Mouse (Mus musculus) urinary bladder, adult 18-20 months (tissue): ENCODE measurements at regions not wholly inside any gene's neighbourhood (a gene's known extent, or its start where the extent isn't known, plus 50 kb on each side); places are given as distances from the start of the nearest gene placed in this dataset.
A peak's percentile ranks its signal among the peaks of the same experiment; 100 is the strongest.
"Not testable (repeated sequence)": the region's sequence is repeated elsewhere in the genome, so short reads cannot be mapped to it uniquely, and the experiment has no call there.

Experiments used
- DNase-seq, 2 experiments: peaks; one replicate each; pipeline ENCODE4 v3.0.0; 2022; ENCODE audit warnings: low spot score in 2 of 2, mixed read lengths in 2 of 2

- peak; percentile 12 to 17 for DNase-seq
Measured at GRCm38 (mm10) chr7:60492028-60492995, 352.3 kb upstream of the Snrpn start.

DNA sequence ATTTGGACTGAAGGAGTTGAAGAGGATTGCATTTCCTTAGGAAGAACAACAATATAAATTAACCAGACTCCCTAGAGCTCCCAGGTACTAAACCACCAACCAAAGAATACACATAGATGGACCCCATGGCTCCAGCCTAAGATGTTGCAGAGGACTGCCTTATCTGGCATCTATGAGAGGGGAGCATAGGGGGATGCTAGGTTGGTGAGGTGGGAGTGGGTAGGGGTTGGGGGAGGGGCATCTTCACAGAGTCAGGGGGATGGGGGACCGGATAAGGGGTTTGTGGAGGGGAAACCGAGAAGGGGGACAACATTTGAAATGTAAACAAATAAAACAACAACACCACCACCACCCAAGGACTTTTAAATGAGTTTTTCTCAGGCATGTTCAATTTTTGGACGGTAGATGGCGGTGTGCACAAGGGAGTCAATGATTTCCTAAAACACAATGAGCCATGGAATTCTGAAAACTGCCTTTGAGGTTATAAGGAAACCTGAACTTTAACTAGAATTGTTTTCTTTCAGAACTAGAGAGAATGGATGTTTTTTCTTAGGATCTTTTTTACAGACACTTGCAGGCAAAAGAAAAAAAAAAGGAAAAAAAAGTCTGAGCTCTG, 347.9 kb upstream of the Snrpn start:
- DNase-seq, result not testable (repeated sequence)

DNA sequence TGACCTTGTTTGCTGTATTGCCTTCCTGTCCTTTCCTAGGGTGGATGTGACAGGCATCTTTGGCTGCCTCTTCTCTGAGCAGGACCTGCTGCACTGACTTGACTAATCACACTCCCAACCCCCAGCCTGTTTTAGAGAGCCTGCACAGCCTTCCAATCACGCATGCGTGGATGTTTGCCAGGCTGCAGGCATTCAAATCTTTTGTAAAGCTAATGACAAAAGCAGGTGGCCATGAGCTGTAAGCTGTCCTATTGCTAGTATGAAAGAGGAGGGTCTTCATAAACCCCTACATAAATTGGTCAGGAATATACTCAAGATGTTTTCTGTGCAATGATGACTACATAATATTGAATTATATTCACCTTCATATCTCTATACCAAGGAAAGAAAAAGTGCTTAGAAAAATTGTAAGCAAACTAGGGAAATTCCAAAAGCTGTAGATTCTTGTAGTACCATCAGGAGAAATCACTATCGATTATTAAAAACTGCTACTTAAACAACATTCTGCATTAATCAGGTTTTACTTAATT, 310.1 kb upstream of the Snrpn start:
- not testable (repeated sequence) for DNase-seq

DNA sequence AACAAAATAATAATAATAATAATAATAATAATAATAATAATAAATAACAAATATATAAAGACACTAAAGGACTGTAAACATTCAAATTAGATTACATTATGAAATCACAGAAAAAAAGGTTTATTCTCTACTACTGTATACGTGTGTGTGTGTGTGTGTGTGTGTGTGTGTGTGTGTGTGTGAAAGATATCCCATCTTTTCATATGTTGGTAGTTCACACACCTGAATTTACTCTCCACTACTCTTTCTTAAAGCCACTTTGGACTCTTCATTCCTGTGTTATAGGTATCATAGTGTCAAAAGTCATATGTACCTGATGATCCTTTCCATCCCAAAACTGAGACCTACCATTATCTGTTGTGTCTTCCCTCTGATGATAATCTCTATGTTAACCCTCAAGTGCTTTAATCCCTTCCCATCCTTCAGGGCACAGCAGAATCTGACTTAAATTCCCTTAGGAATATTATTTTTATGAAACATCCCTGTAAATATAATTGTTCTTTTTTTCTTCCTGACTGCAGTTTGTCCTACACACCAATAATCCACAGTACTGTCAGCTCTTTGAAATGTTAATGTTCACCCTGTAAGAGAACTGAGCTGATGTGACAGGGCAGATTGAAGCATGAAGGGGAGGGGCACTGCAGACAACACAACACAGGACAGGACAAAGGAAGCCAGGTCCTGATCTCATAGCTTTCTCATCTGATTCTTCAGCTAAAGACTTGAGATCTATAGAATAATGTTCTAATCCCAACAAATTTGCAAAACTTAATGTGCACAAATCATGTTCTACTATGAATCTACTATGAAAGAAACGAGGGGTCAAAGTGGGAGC, 309.4 kb upstream of the Snrpn start:
- not testable (repeated sequence) for DNase-seq

DNA sequence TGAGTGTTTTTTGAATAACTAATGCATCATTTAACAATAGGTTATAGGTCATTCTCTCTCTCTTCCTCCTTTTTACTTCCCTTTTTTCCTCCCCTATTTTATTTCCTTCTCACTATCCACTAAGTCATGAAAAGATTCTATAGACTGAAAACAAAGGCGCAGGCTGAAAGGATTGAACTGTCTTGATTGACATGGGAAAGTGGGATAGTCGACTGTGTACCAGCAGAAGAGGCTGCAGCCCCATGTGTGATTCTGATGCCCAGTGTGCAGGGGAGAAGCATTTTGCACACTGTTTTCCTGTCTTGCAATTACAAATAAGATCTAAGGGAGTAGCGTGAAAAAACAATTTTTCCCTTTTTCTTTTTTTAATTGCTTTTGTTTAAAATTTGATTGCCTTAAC, 298.8 kb upstream of the Snrpn start:
- DNase-seq, result no peak

DNA sequence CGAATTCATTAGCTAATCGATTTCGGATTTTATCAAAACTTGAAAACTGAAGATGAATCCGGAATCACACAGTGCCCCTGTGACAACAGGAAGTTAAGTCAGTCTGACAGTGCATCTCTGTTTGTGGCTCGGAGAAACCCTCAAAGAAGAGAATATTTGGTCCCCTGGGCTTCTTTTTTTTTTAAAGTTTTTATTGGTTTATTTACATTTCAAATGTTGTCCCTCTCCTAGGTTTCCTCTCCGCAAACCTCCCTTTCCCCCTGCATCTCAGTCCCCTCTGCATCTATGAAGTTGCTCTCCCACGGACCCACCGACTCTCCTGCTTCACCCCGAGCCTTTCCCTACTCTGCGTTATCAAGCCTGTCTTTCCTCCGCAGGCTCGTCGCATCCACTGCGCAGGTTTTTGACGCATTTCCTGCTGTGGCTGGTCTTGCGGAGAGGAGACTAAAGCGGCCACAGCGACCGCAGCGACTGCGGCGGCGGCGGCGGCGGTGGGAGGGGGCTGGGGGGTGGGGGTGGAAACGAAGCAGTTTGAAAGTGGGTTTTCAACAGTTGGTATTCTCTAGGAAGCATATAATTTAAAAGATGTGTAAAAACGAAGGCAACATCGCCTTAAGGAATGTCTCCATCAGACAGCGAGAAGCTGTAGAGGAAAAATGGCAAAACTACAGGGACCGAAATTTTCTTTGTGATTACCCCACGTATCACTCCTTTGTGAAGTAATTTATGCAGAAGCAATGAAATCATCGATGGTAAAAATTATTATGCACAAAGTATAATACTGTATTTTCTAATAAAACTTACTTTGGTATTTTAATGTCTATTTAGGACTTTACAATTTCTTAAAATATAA, 251.2 kb upstream of the Snrpn start:
- DNase-seq, result peak; percentile 9 to 39

- not testable (repeated sequence) for DNase-seq
Measured at GRCm38 (mm10) chr7:60386957-60387356, 246.9 kb upstream of the Snrpn start.

DNA sequence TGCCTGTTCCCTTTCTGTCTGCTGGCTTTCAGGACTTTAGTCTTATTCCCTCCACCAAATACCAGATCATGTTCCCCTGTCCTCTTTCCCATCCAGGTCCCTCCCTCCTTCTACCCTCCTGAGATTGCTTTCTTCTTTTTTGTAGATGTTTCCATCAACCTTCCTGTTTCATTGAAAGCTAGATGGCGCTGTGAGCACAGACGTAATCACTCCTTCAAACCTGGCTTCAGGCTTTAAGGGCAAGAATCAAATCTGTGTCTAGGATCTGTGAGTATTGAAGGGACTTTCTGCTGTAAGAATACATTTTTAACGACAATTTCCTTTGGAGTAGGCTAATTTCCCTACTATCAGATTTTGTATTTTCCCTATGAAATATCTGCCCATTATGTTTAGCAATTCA, 234.0 kb upstream of the Snrpn start:
- DNase-seq, result not testable (repeated sequence)

DNA sequence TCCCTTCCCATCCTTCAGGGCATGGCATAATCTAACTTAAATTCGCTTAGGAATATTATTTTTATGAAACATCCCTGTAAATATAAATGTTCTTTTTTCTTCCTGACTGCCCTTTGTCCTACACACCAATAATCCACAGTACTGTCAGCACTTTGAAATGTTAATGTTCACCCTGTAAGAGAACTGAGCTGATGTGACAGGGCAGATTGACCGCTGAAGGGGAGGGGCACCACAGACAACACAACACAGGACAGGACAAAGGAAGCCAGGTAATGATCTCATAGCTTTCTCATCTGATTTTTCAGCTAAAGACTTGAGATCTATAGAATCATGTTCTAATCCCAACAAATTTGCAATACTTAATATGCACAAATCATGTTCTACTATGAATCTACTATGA, 212.2 kb upstream of the Snrpn start:
- DNase-seq, result not testable (repeated sequence)
